Mouse (Mus musculus) lung, postnatal 4 days (tissue): ENCODE measurements around the gene Snrnp48.
A peak's percentile ranks its signal among the peaks of the same experiment; 100 is the strongest.

Source experiments
- DNase-seq, 2 experiments: peaks; one replicate each; pipeline ENCODE4 v3.0.0; 2021

Snrnp48 gene

DNA sequence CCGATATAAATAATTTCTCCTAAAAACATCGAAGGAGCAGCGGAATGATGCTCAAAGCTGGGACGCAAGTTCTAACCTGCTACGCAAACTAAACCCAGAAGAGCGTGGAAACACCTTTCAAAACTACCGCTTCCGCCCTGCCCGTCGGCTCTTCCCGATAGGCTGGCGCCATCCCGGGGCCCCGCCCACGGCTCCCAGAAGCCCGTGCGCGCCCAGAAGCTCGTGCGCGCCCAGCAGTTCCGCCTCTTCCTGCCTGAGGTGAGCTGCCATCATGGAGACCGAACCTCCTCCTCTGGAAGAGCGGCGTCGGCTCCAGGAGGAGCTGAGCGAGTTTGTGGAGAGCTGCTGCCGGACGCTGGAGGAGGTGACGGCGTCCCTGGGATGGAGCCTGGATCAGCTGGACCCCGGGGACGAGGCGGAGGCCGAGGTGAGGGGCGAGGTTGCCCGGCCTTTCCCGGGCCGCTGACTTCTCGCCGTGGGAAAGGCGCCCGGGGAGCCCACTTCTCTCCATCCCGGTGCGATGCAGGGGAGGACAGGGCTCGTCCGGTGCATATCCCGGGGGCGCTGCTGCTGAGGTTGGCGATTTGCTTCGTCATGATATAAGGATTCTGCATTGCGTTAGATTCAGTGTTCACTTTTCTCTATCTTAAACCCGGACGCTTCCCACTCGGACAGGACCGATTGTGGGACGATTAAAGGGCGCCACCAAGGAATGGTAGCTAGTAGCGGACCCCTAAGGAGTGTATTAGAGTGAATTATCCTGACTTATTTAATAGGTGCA is at the start of gene Snrnp48:
Gene Snrnp48 (plus strand): TSS at position 237 of the 781 bp plus-strand sequence.
- DNase-seq, result peak; percentile 91 to 94

GRCm38 (mm10) chr13:38155523-38155922 is 49.2 kb upstream of the Snrnp48 start:
- DNase-seq, result no peak

DNA sequence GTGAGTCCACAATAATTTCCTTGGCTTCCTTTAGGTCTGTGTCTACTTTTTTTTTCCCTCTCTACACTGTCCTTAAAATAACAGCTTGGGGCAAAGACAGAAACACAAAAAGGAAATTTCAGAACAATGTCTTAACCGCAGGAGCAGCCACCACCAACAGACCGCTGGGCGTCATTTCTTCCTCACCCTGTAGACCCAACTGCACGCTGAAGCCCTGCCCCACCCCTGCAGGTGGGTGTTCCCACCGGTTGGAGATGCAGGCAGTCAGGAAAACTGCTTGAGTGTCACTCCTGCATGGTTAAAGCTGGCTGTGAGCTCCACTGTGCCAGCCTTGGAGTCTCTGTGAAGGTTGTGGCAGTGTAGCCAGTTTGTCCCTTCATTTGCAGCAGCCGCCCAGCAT is 47.1 kb upstream of the Snrnp48 start:
- DNase-seq, result no peak

DNA sequence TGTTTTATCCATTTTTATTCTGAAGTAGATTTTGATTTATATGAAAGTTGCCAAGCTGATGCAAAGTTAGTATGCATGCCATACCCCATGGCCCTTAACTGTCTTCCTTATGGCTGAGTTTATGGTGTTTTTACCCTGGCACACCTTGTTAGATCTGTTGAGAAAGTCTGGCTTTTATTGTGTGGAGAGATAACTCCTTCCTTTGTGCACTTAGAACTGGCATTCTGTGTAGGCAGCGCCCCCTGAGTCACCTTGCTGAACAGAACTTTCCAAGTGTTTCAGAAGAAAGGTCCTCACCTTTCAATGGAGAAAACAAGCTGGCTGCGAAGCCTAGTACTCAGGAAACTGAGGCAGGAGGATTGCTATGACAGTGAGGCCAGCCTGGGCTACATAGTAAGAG is 42.7 kb upstream of the Snrnp48 start:
- DNase-seq, result no peak

- peak; percentile 8 to 49 for DNase-seq
These were observed 42.1 kb upstream of the Snrnp48 start for GRCm38 (mm10) chr13:38162668-38163067.

DNA sequence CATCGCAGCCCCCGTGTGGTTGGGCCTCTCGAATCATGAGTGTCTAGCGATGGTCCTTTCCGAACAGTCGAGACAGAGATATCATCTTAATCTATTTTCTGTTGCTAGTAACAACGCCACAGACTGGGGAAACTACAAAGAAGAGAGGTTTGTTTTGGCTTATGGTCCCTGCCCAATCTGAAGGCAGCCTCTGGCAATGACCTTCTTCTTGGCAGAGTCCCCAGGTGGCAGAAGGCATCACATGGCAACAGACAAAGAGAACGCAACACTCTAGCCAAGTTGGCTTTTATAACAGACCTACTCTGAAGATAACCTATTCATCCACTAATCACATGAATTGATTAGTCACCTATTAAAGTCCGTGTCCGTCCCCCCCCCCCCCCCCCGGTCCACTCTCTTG is 39.8 kb upstream of the Snrnp48 start:
- no peak for DNase-seq

- DNase-seq, result no peak
These were observed 37.7 kb upstream of the Snrnp48 start for GRCm38 (mm10) chr13:38167056-38167455.

DNA sequence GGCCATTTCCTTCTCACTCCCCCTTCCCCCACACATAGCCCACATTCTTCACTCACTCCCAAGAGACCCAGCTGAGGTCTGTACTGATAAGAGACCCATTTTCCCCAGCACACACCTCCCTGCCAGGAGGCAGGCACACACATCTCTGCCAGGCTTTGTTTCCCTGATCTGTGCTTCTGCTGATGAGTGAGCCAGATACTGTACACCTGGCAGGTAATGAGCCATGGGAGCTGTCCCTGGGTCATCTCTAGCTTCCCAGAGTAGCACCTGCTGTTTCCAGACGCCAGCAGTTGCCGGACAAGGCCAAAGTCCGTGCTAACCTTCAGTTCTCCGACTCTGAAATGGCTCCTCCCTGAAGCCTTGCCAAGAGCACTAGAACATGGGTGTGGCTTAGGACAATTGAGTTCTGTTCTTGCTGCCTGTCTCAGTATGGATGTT is 34.0 kb upstream of the Snrnp48 start:
- DNase-seq, result peak; percentile 35 to 42

DNA sequence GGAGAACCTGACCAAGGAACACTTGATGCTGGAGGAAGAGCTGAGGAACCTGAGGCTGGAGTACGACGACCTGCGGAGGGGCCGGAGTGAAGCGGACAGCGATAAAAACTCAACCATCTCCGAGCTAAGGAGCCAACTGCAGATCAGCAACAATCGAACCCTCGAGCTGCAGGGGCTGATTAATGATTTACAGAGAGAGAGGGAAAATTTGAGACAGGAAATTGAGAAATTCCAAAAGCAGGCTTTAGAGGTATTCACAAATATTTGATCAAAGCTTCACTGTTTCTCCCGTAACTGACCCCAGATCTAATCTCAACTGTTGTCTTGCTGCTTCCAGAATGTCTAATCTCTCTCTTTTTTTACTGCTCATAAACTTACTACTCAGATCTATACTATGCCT is 11.3 kb upstream of the Snrnp48 start:
- no peak for DNase-seq

GRCm38 (mm10) chr13:38201413-38201812 is 3.3 kb upstream of the Snrnp48 start:
- DNase-seq, result no peak

DNA sequence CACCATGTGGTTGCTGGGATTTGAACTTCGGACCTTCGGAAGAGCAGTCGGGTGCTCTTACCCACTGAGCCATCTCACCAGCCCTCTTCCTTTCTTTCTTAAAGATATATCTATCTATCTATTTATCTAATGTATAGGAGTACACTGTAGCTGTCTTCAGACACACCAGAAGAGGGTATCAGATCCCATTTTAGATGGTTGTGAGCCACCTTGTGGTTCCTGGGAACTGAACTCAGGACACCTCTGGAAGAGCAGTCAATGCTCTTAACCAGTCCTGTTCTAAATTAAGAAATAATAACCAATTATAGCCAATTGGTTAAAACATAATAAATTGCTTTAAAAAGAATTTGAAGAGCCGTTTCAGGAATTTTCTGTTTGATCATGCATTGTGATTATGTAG is 567 bp upstream of the Snrnp48 start:
- DNase-seq, result no peak

DNA sequence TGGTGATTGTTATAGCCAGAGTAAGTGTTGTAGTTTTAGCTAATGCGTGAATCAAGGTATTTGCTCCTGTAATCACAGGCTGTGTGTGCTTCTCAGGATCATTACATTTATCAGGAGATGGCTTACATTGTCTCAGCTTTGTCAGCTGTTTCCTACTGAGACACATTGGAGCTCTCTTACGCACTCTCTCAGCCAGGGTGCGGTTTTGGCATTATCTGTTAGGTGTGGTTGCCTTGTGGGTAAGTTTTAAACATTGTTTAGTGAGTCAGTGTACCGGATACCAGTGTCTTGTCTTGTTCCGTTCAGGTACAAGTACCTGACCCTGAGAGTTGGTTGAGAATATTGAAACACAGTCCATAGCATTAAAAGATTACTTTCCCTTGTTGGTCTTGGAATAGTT is 6.4 kb downstream of the Snrnp48 start:
- no peak for DNase-seq

DNA sequence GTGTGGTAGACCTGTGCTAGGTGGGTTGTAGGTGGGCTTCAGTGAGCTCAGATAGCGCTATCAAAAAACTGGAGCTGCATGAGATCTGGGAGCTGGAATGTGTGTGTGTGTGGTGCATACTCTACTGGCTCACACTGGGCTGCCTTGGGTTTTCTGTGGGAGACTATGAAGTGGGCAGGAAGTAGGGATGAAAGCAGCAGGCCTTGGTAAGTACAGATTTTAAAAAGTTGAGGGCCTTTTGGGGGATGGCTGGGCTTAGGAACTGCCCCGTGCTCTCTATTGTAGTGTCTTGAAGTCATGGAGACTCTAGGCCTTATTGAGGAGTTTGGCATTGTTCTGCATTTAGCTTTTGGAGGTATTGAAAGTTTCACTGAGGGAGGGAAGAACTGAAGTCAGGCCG is 13.9 kb downstream of the Snrnp48 start:
- DNase-seq, result no peak

- DNase-seq, result no peak
These were observed 15.6 kb downstream of the Snrnp48 start for GRCm38 (mm10) chr13:38220331-38220730.

DNA sequence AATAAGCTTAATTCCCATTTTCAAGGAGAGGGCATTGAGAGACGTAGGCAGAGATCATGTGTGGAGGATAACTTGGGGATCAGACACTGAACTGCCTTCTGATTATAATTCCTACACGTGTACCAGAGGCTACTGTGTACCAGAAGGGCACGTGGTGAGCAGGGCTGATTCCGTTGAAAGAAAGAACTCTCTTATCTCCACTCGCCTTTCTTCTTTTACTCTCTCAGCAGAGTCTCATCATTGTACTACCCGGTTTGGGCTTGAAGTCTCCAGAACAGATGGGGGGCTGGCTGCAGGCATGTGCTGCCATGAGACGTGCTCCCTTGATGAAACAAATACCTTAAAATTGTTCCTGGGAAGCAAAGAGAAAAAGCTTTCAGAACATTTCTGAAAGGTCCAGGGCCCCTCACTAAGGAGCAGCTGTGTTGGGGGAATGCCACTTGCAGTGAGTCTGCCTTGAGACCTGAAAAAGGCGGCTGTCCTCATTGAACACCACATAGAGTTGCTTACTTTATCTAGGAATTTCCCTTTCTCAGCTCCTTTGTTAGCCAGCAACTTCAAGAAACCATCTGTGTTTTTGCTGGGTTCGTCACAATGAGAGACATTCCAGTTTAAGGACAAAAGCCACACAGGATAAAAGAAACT is 25.6 kb downstream of the Snrnp48 start:
- peak in 1 of 2 experiments; percentile 47 for DNase-seq

DNA sequence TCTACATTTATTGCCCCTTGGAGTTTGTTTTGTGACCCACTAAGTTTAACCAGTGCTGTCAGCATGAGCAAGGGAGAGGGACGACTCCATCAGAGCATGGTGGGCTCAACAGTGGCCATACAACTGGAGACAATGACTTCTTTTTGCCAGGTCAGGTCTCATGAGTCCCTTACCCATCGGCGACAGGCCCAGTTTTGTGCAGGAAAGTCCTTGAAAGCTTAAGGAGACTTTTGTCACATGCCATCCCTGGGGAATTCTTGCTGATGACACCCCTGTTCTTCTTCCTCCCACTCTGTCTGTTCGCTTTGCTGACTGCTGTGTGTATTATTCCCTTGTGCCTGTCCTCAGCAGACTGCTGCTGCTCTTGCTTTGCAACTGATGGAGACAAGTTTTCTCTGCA is 27.7 kb downstream of the Snrnp48 start:
- DNase-seq, result no peak

DNA sequence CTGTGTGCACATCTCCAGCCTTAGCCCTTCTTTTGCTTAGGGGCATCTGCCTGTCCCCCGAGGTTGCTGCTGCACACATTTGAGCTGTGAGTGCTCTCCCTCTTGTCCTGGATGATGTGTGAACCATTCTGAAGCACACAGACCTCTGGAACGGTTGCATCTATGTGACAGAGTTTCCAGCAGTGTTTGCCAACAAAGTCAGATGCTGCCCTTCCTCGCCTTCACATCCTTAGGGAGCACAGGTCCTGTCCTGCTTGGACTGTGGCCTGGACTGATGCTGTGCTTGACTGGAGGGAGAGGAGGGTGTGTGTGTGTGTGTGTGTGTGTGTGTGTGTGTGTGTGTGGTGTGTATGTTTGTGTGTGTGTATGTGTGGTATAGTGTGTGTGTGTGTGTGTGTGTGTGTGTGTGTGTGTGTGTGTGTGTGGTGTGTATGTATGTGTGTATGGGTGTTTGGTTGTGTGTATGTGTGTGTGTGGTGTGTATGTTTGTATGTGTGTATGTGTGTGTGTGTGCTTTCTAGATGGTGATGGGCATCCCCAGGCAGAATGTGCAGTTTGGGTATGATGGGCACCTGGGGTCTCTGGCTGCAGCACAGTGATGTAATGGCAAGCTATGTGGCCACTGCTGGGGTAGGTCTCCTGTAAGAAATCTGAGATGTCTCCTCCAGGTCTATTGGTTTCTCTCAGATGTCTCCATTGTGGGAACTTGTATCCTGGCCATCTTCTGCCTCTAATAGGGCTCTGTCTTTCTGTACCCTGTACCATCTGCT is 28.3 kb downstream of the Snrnp48 start:
- peak in 1 of 2 experiments; percentile 32 for DNase-seq

GRCm38 (mm10) chr13:38234651-38235050 is 29.9 kb downstream of the Snrnp48 start:
- no peak for DNase-seq

- no peak for DNase-seq
These were observed 30.6 kb downstream of the Snrnp48 start for GRCm38 (mm10) chr13:38235370-38235769.

GRCm38 (mm10) chr13:38248151-38248550 is 43.4 kb downstream of the Snrnp48 start:
- DNase-seq, result no peak

- no peak for DNase-seq
These were observed 46.5 kb downstream of the Snrnp48 start for GRCm38 (mm10) chr13:38251226-38251625.

GRCm38 (mm10) chr13:38253696-38254095 is 49.0 kb downstream of the Snrnp48 start:
- peak; percentile 52 to 72 for DNase-seq

DNA sequence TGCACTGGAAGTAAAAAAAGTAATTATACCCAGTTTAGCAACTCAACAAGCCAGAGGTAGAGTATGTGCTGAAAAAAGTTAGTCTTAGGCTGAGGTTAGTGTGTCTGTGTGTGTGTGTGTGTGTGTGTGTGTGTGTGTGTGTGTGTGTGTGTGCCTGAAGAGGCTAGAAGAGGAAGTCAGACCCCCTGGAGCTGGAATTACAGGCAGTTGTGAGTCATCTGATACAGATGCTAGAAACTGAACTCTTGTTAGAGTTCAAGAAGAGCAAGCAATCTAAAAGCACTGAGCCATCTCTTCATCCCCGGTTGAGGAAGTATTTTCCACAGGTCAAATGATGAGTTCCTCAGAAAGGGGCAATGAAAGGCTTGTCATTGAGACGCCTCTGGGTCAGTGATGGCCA is 54.2 kb downstream of the Snrnp48 start:
- DNase-seq, result no peak
